Mouse (Mus musculus) midbrain, embryonic 13.5 days (tissue): ENCODE results near the gene Nhlh1. TPM values are rescaled to one million over a fixed set of nuclear protein-coding genes. Genes with fewer than 3 reads are reported as not detected.

ENCODE experiments used
- ATAC-seq: fragments of 200-750 bp; cut with Nextera tagmentation; 2 replicates; pipeline ENCODE4 v1.8.0; 2017; ENCODE audit warnings: mild to moderate bottlenecking, moderate TSS enrichment, moderate library complexity
- H3K27ac ChIP-seq: fragments of 300-500 bp; sonication (generic); 2 replicates; pipeline ENCODE4 v1.5.1; 2015; ENCODE audit warnings: inconsistent platforms, mild to moderate bottlenecking, moderate library complexity
- H3K27me3 ChIP-seq: fragments of 300-500 bp; sonication (generic); 2 replicates; pipeline ENCODE4 v1.6.1; 2015; ENCODE audit warnings: mild to moderate bottlenecking, inconsistent platforms
- H3K36me3 ChIP-seq: fragments of 300-500 bp; sonication (generic); 2 replicates; pipeline ENCODE4 v1.6.1; 2015; ENCODE audit warnings: mild to moderate bottlenecking, inconsistent platforms
- H3K4me1 ChIP-seq: fragments of 300-500 bp; sonication (generic); replicated peaks from 2 replicates; pipeline ENCODE4 v1.6.1; 2015; ENCODE audit warnings: inconsistent platforms
- H3K4me2 ChIP-seq: fragments of 300-500 bp; sonication (generic); replicated peaks from 2 replicates; pipeline ENCODE4 v1.6.1; 2015; ENCODE audit warnings: moderate library complexity, mild to moderate bottlenecking, inconsistent platforms
- H3K4me3 ChIP-seq: fragments of 300-500 bp; sonication (generic); replicated peaks from 2 replicates; pipeline ENCODE4 v1.5.1; 2015; ENCODE audit warnings: mild to moderate bottlenecking, inconsistent platforms
- H3K9ac ChIP-seq: fragments of 300-500 bp; sonication (generic); replicated peaks from 2 replicates; pipeline ENCODE4 v1.6.1; 2015; ENCODE audit warnings: mild to moderate bottlenecking, inconsistent platforms
- H3K9me3 ChIP-seq: fragments of 300-500 bp; sonication (generic); 2 replicates; pipeline ENCODE4 v1.6.1; 2016; ENCODE audit warnings: mild to moderate bottlenecking, inconsistent platforms
- WGBS: fragments of 180-500 bp; shearing (Covaris S2); methylation state at CpG from one replicate; pipeline ENCODE4 v1.1.7; 2015; 5-methylcytosine and 5-hydroxymethylcytosine counted together
- polyA plus RNA-seq: library from polyadenylated mRNA; unstranded; fragments of >200 nt; fragmentation: Nextera tagmentation; extraction: Ambion mirVana; gene quantifications from 2 replicates; pipeline ENCODE4 v1.2.1, GENCODE M21; 2015

Nhlh1 gene
- polyA plus RNA-seq, 1 experiment from 2014 or later, result 8.9 TPM

DNA sequence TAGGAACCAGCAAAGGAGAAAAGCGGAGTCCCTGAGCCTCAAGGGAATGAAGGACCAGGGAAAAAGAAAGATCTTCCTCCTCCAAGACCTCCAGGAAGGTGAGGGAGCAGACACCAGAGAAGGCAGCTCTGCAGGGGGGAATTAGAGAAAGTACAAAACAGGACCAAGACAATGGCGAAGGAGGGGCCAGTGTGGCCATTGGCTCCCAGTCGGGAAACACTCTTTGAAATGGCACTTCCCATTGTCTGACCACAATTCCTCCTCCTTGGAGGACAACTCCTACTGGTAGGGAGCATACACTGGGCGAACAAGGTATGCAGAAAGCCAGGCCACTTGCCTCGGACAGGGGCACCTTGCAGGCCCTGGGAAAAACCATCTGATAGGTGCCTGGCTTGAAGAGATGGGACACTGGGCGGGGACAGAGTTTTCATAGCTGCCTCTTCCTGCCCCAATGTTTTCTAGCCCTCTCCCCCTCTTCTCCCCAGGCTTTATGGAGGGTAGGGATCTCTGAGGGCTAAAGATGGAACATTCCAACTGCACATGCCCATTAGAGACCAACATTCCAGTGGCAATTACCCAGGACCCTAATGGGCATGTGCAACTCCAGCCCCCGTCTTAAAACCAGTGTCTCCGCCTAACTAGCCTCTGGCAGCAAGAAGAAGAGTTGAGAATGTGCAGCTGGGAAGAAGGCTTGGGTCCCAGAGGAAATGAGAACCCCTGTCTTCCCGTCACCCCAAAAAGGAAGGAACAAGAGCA, 33.1 kb downstream of the Nhlh1 start:
- WGBS, result 11% methylated on average over 9 of the region's 9 CpGs
- H3K36me3 ChIP-seq, result peaks cover 9% of the 10 kb centered on the region
- H3K4me1 ChIP-seq, result peaks cover 83% of the 10 kb centered on the region
- peak overlapping the region; percentile 88 for H3K4me3 ChIP-seq
- ATAC-seq, result no peak
- H3K9me3 ChIP-seq, result no peaks in the 10 kb centered on the region
- H3K27me3 ChIP-seq, result no peaks in the 10 kb centered on the region
- H3K9ac ChIP-seq, result peak overlapping the region; percentile 97
- H3K4me2 ChIP-seq, result peak overlapping the region; percentile 87
- H3K27ac ChIP-seq, result peak overlapping the region; percentile 97

DNA sequence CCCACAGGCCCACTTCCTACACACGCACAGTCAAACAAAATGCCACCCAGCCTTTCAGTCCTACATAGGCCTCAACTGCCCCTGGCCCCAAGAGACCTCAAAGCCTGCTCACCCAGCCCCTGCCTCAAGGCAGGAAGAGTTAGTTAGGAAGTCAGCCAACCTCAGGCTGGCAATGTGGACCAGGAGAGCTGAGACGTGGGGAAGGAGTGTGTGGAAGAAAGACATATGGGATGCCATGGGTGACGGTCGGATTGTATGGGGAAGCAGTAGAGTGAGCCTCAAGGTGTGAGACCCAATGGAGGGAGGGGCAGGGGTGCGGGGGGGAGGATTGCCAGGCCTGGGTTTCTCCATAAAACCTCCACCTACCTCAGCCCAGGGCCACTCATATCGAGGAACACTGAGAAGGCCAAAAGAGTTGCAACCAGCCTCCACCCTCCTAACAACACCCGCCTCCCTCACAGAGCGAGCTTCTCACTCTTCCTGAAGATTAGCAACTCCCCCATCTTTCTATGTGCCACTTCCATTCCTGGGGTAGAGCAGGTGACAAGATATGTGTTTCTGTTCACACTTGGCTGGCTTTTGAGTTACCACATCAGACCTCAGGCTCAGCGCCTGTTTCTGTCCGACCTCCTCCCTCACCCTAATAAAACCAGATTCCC, 37.4 kb downstream of the Nhlh1 start:
- no peak overlapping the region for H3K4me3 ChIP-seq
- 61% methylated on average over 10 of the region's 10 CpGs for WGBS
- peak overlapping the region; percentile 96 for H3K27ac ChIP-seq
- no peaks in the 10 kb centered on the region for H3K27me3 ChIP-seq
- no peaks in the 10 kb centered on the region for H3K9me3 ChIP-seq
- peak overlapping the region; percentile 24 for H3K4me2 ChIP-seq
- peaks cover 9% of the 10 kb centered on the region for H3K36me3 ChIP-seq
- peak overlapping the region; percentile 37; the same call in 1 of the 2 replicates for H3K9ac ChIP-seq
- peaks cover 97% of the 10 kb centered on the region for H3K4me1 ChIP-seq
- no peak for ATAC-seq

DNA sequence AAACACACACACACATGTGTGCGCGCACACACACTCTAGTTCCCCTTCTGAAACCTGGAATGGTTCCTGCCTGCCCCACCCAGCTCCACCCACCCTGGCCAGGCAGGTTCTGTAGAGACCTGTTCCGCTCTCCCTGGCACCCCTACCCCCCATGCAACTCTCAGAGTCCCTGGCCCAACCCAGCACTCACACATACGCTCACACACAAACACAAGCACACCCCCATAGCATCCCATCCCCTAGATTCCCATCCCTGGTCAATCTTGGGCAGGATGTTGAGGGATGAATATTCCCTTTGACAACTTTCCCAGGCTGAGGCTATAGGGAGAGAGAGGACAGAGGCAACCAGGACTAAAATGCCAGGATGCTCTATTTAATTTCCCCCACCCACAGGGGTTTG, 38.0 kb downstream of the Nhlh1 start:
- H3K27me3 ChIP-seq, result no peaks in the 10 kb centered on the region
- H3K4me3 ChIP-seq, result no peak overlapping the region
- WGBS, result 92% methylated on average over 4 of the region's 4 CpGs
- H3K36me3 ChIP-seq, result peaks cover 9% of the 10 kb centered on the region
- H3K9ac ChIP-seq, result peak overlapping the region; percentile 37; the same call in 1 of the 2 replicates
- no peaks in the 10 kb centered on the region for H3K9me3 ChIP-seq
- peaks cover 97% of the 10 kb centered on the region for H3K4me1 ChIP-seq
- H3K4me2 ChIP-seq, result peak overlapping the region; percentile 24; the same call in 1 of the 2 replicates
- no peak for ATAC-seq
- H3K27ac ChIP-seq, result peak overlapping the region; percentile 96

DNA sequence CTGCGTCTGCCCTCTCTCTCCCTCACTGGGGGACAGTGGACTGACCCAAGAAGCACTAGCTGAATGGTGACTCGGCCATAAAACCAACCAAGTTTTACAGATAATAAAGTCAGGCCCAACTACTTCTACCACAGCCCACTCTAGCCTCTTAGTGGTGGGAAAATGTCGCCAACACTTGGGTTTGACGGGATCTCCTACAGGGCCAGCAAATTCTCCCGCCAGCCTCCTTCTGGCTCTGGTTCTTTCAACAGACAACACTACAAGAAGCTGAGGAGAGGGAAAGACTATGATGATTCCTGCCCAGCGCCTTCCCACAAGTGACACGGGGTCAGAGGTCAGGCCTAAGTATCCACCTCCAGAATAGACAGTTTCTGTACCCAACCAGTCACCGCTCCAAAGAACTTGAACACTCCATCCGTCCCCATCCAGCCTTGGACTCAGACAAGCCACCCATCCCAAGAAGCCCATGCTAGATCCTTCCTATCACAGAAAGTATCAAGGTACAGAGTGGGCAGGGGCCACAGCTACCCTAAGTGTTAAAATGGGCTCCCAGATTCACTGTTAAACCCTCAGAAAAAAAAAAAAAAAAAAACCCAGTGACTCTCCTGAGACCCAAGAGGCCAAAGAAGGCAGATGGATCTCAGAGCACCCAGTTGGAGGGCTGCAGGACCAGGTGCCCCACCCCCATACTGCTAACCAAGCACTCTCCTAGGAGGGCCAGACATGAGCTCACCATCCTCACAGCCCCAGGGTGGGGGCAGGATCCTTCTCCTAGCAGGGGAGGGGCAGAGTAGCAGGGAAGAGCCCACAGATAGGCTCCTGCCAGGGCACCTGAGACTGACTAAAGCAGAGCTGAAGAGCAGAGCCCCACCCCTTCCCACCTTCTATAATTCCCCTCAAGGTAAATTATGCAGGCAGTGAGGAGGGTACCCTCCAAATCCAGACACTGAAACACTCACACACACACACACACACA, 38.7 kb downstream of the Nhlh1 start:
- H3K4me3 ChIP-seq, result no peak overlapping the region
- H3K27me3 ChIP-seq, result no peaks in the 10 kb centered on the region
- H3K9ac ChIP-seq, result no peak overlapping the region
- H3K9me3 ChIP-seq, result no peaks in the 10 kb centered on the region
- no peak for ATAC-seq
- peaks cover 97% of the 10 kb centered on the region for H3K4me1 ChIP-seq
- H3K36me3 ChIP-seq, result peaks cover 7% of the 10 kb centered on the region
- WGBS, result 57% methylated on average over 9 of the region's 9 CpGs
- H3K4me2 ChIP-seq, result peak overlapping the region; percentile 51
- H3K27ac ChIP-seq, result peak overlapping the region; percentile 96

DNA sequence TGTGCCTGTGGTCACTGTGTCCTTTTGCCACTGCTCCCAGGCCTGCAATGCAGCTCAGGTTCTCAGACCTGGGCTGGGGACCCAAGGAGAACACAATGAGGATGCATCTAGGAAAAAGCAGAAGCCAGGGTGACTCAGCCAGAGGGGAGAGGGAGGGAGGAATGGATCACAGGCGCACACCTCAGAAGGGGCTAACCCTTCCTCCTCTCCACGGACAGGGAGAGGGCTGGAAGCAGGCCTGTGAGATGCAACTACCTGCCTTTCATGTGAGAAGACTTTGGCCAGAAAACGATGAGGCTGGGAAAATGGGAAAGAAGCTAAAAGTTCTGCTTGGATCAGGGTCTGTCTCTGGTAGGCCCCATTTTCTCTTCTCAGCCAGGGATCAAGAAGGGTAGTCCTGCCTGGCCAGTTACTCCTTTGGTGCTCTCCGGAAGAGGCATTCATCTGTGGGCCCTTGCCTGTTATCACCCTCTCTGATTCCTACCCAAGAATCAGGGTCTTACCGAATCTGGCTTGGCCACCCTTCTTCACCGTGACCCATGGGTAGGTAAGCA, 39.8 kb downstream of the Nhlh1 start:
- H3K4me3 ChIP-seq, result peak overlapping the region; percentile 12

DNA sequence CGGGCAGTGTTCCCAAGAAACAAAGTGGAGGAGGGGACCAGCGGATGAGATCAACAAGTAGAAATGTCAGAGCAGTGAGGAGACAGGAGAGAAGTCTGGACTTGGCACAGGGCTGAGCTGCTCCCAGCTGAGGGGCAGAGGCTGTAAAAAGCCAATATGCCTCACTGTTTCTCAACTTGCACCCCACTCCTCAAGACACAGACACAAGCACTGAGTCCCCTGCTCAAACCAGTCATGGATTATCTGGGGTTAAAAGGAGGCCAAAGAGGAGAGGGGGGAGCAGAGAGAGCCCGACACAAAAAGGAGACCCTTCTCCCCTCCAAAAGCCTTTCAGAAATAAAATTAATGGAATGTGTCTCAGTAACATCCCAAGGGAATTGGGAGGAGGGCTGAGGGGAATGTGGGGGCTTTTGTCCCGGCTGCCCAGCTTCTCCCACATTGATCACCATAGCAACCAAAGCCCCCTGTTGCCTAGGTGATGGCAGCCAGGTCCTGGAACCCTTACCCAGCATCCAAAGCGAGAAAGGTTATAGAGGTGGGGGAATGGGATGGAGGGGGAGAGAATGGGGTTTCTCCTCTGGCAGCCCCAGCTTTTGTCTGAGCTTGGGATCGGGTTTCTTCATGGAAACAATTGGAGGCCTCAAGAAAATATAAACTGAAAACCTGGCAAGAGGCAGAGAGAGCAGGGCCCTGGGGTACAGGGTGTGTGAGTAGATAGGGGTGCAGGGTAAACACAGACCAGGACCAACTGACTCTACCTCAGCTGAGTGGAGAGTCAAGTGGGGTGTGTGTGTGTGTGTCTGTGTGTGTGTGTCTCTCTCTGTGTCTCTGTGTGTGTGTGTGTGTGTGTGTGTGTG, 40.5 kb downstream of the Nhlh1 start:
- no peaks in the 10 kb centered on the region for H3K27me3 ChIP-seq
- no peaks in the 10 kb centered on the region for H3K9me3 ChIP-seq
- H3K9ac ChIP-seq, result peak overlapping the region; percentile 63
- 3% methylated on average over 6 of the region's 6 CpGs for WGBS
- peak overlapping the region; percentile 96 for H3K27ac ChIP-seq
- ATAC-seq, result peak; percentile 82
- H3K4me2 ChIP-seq, result peak overlapping the region; percentile 51
- H3K36me3 ChIP-seq, result peaks cover 15% of the 10 kb centered on the region
- peak overlapping the region; percentile 12 for H3K4me3 ChIP-seq
- H3K4me1 ChIP-seq, result peaks cover 98% of the 10 kb centered on the region

More for the DNA sequence above, 39.8 kb downstream of the Nhlh1 start:
- whole genome bisulfite sequencing, result 46% methylated on average over 6 of the region's 6 CpGs
- Histone ChIP-seq H3K9ac (peak overlapping the region; percentile 63), H3K36me3 (peaks cover 11% of the 10 kb centered on the region), H3K4me2 (peak overlapping the region; percentile 51), H3K4me1 (peaks cover 98% of the 10 kb centered on the region), H3K27ac (peak overlapping the region; percentile 96), H3K27me3 (no peaks in the 10 kb centered on the region), H3K9me3 (no peaks in the 10 kb centered on the region)
- ATAC-seq, result no peak

DNA sequence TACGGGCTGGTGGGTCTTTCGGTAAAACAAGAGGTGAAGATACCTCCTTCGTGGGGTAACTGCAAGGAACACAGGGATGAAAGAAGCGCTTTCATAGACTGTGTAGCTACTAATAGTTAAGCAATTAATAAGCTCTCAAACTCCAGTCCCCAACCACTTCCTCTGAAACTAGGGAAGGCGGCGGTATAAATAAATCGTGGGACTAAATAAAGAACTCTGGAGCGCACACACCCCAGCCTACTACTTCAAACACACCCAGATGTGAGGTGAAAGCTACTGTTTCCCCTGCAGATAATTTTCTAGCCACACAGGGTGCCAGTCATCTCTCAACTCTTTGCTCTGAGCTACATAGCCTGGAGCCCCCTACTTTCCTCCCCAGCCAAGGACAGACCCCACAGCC, 41.3 kb downstream of the Nhlh1 start:
- Histone ChIP-seq H3K27me3 (no peaks in the 10 kb centered on the region), H3K4me2 (peak overlapping the region; percentile 51), H3K9me3 (no peaks in the 10 kb centered on the region), H3K4me3 (peak overlapping the region; percentile 12), H3K27ac (peak overlapping the region; percentile 96), H3K4me1 (peaks cover 92% of the 10 kb centered on the region), H3K9ac (peak overlapping the region; percentile 63), H3K36me3 (peaks cover 21% of the 10 kb centered on the region)
- WGBS, result 41% methylated on average over 8 of the region's 8 CpGs
- no peak for ATAC-seq

DNA sequence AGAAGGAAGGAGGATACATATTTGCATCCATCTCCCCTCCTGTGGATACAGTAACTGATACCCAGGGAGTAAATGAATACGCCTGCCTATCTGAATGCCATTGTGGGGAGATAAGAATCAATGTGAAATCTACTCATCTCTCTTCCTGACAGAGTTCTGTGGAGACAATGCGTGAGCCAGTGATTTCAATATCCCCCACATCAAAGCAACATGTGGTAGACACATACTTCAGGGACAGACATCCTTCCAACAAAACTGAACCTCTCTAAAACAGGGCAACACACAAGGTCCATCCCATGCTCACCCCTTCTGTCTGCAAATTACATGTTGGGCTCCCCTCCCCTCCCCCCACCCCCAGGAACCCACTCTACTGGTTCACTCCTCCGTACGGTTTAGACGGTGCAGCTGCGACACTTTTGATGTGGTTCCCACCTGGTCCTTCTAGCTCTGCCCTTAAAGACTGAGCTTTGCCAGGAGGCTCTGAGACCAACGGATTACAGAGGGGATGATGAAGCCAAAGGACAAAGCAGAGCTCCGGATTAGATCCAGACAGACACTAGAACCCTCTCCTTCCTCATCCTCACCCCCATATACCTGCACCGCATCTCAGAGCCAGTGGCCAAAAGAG, 41.9 kb downstream of the Nhlh1 start:
- peaks cover 90% of the 10 kb centered on the region for H3K4me1 ChIP-seq
- H3K4me2 ChIP-seq, result peak overlapping the region; percentile 51
- peaks cover 27% of the 10 kb centered on the region for H3K36me3 ChIP-seq
- H3K27me3 ChIP-seq, result no peaks in the 10 kb centered on the region
- peak overlapping the region; percentile 63 for H3K9ac ChIP-seq
- WGBS, result 24% methylated on average over 9 of the region's 9 CpGs
- H3K27ac ChIP-seq, result peak overlapping the region; percentile 96
- ATAC-seq, result no peak
- no peaks in the 10 kb centered on the region for H3K9me3 ChIP-seq
- peak overlapping the region; percentile 19 for H3K4me3 ChIP-seq

DNA sequence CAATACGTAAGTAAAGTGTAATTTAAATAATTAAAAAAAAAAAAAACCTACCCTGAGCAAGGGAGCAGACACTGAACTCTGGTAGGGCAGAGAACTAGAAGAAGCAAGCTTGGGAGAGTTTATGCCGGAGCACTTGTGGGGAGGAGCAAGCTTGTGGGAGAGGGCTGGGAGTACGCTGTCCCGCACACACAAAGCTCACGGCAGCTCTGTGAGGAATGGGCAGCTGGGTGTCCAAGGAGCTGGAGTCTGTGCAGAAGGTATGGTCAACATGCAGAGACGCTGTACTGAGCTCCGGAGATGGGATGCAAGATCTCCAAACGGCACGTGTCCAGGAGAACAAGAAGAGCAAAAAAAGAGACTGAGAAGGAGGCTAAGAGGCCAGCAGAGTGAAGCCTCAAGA, 42.6 kb downstream of the Nhlh1 start:
- peaks cover 34% of the 10 kb centered on the region for H3K36me3 ChIP-seq
- no peak for ATAC-seq
- H3K4me2 ChIP-seq, result peak overlapping the region; percentile 51
- peaks cover 88% of the 10 kb centered on the region for H3K4me1 ChIP-seq
- H3K27ac ChIP-seq, result peak overlapping the region; percentile 96
- peak overlapping the region; percentile 19; the same call in 1 of the 2 replicates for H3K4me3 ChIP-seq
- no peaks in the 10 kb centered on the region for H3K27me3 ChIP-seq
- H3K9ac ChIP-seq, result peak overlapping the region; percentile 63
- no peaks in the 10 kb centered on the region for H3K9me3 ChIP-seq
- WGBS, result 20% methylated on average over 9 of the region's 9 CpGs

DNA sequence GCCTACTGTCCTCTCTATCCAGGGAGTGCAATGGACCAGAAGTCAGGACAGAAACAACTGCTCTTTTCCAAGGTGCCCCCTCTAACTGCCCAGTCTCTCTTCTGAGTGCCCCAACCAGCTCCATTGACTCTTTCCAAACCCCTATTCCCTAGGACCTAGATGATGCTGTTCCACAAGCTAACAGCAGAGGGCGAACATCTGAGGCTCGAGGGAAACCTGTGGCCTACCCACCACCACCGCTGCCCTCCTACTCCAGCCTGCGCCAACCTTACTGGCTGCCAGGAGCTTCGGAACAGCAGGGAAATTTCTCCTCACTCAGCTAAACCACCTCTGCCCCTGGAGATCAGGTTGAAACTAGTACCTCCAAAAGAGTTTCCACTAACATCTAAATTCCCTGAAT, 45.3 kb downstream of the Nhlh1 start:
- Histone ChIP-seq H3K36me3 (peaks cover 61% of the 10 kb centered on the region), H3K4me2 (no peak overlapping the region), H3K27me3 (no peaks in the 10 kb centered on the region), H3K4me3 (no peak overlapping the region), H3K9me3 (no peaks in the 10 kb centered on the region), H3K27ac (peak overlapping the region; percentile 57), H3K9ac (no peak overlapping the region), H3K4me1 (peaks cover 61% of the 10 kb centered on the region)
- ATAC-seq, result no peak
- 16% methylated on average over 5 of the region's 5 CpGs for WGBS
